Mouse (Mus musculus) kidney, embryonic 16.5 days (tissue): Measurements from ENCODE around the gene Supt20. TPM values are rescaled to one million over a fixed set of nuclear protein-coding genes. Genes with fewer than 3 reads are reported as not detected.
A peak's percentile ranks its signal among the peaks of the same experiment; 100 is the strongest.

Experiments
- ATAC-seq: fragments of 200-750 bp; cut with Nextera tagmentation; 2 replicates; pipeline ENCODE4 v1.8.0; 2017; ENCODE audit warnings: moderate TSS enrichment; ENCODE audit not compliant: low FRiP score, low TSS enrichment
- H3K27ac ChIP-seq: fragments of 300-500 bp; sonication (generic); 2 replicates; pipeline ENCODE4 v1.5.1; 2014; ENCODE audit warnings: low read length
- H3K27me3 ChIP-seq: fragments of 300-500 bp; sonication (generic); 2 replicates; pipeline ENCODE4 v1.6.1; 2014; ENCODE audit warnings: low read length, control low read depth, mixed read lengths; ENCODE audit not compliant: insufficient read depth
- H3K36me3 ChIP-seq: fragments of 300-500 bp; sonication (generic); 2 replicates; pipeline ENCODE4 v1.6.1; 2014; ENCODE audit warnings: low read length, control low read depth, mixed read lengths; ENCODE audit not compliant: insufficient read depth
- H3K4me1 ChIP-seq: fragments of 300-500 bp; sonication (generic); 2 replicates; pipeline ENCODE4 v1.6.1; 2014; ENCODE audit warnings: low read length, control low read depth, mixed read lengths; ENCODE audit not compliant: insufficient read depth
- H3K4me2 ChIP-seq: fragments of 300-500 bp; sonication (generic); replicated peaks from 2 replicates; pipeline ENCODE4 v1.6.1; 2014; ENCODE audit warnings: low read depth, low read length
- H3K4me3 ChIP-seq: fragments of 300-500 bp; sonication (generic); 2 replicates; pipeline ENCODE4 v1.5.1; 2014; ENCODE audit warnings: mild to moderate bottlenecking, low read length
- H3K9ac ChIP-seq: fragments of 300-500 bp; sonication (generic); replicated peaks from 2 replicates; pipeline ENCODE4 v1.6.1; 2014; ENCODE audit warnings: low read length
- H3K9me3 ChIP-seq: fragments of 300-500 bp; sonication (generic); 2 replicates; pipeline ENCODE4 v1.6.1; 2016; ENCODE audit warnings: low read length, control low read depth
- WGBS: fragments of 180-500 bp; shearing (Covaris S2); extraction: QIAGEN DNeasy Blood & Tissue Kit; methylation state at CpG from one replicate; pipeline ENCODE4 v1.1.7; 2014; 5-methylcytosine and 5-hydroxymethylcytosine counted together
- polyA plus RNA-seq: library from polyadenylated mRNA; unstranded; fragments of >200 nt; fragmentation: Nextera tagmentation; extraction: Ambion mirVana; gene quantifications from 2 replicates; pipeline ENCODE4 v1.2.1, GENCODE M21; 2015

Gene Supt20
- polyA plus RNA-seq, 1 experiment from 2014 or later = 110 TPM

GRCm38 (mm10) chr3:54668722-54669121 is 23.9 kb upstream of the Supt20 start:
- Histone ChIP-seq H3K9ac (no peak overlapping the region), H3K4me3 (no peak overlapping the region), H3K27me3 (no peaks in the 10 kb centered on the region), H3K4me1 (no peaks in the 10 kb centered on the region), H3K4me2 (no peak overlapping the region), H3K9me3 (no peaks in the 10 kb centered on the region), H3K27ac (no peak overlapping the region), H3K36me3 (no peaks in the 10 kb centered on the region)
- ATAC-seq = no peak
- WGBS = 85% methylated on average over 6 of the region's 6 CpGs

- Histone ChIP-seq H3K9ac (no peak overlapping the region), H3K36me3 (no peaks in the 10 kb centered on the region), H3K4me3 (no peak overlapping the region), H3K4me2 (no peak overlapping the region), H3K9me3 (no peaks in the 10 kb centered on the region), H3K27me3 (no peaks in the 10 kb centered on the region), H3K4me1 (no peaks in the 10 kb centered on the region), H3K27ac (no peak overlapping the region)
- WGBS = 89% methylated on average over 6 of the region's 6 CpGs
- no peak for ATAC-seq
Observed at GRCm38 (mm10) chr3:54669559-54669958, 23.0 kb upstream of the Supt20 start.

GRCm38 (mm10) chr3:54672111-54672510 is 20.5 kb upstream of the Supt20 start:
- WGBS = 76% methylated on average over 3 of the region's 3 CpGs

GRCm38 (mm10) chr3:54672557-54673529 is 19.8 kb upstream of the Supt20 start:
- Histone ChIP-seq H3K9ac (no peak overlapping the region), H3K27ac (no peak overlapping the region), H3K4me3 (no peak overlapping the region), H3K4me1 (no peaks in the 10 kb centered on the region), H3K4me2 (no peak overlapping the region), H3K9me3 (no peaks in the 10 kb centered on the region), H3K36me3 (no peaks in the 10 kb centered on the region), H3K27me3 (no peaks in the 10 kb centered on the region)
- WGBS = 56% methylated on average over 13 of the region's 13 CpGs
- ATAC-seq = no peak

More at GRCm38 (mm10) chr3:54672111-54672510, 20.5 kb upstream of the Supt20 start:
- no peak overlapping the region for H3K4me3 ChIP-seq
- no peak overlapping the region for H3K4me2 ChIP-seq
- no peaks in the 10 kb centered on the region for H3K4me1 ChIP-seq
- no peaks in the 10 kb centered on the region for H3K36me3 ChIP-seq
- no peak for ATAC-seq
- H3K9me3 ChIP-seq = no peaks in the 10 kb centered on the region
- H3K9ac ChIP-seq = no peak overlapping the region
- no peaks in the 10 kb centered on the region for H3K27me3 ChIP-seq
- no peak overlapping the region for H3K27ac ChIP-seq

GRCm38 (mm10) chr3:54676818-54677217 is 15.8 kb upstream of the Supt20 start:
- no peaks in the 10 kb centered on the region for H3K9me3 ChIP-seq
- H3K4me3 ChIP-seq = no peak overlapping the region
- 80% methylated on average over 2 of the region's 2 CpGs for WGBS
- no peak overlapping the region for H3K4me2 ChIP-seq
- no peak overlapping the region for H3K9ac ChIP-seq
- H3K36me3 ChIP-seq = no peaks in the 10 kb centered on the region
- peaks cover 16% of the 10 kb centered on the region; the same call in 1 of the 2 replicates for H3K4me1 ChIP-seq
- no peaks in the 10 kb centered on the region for H3K27me3 ChIP-seq
- no peak overlapping the region for H3K27ac ChIP-seq
- ATAC-seq = no peak

GRCm38 (mm10) chr3:54681310-54682204 is 11.1 kb upstream of the Supt20 start:
- no peaks in the 10 kb centered on the region for H3K27me3 ChIP-seq
- no peaks in the 10 kb centered on the region for H3K36me3 ChIP-seq
- H3K9me3 ChIP-seq = no peaks in the 10 kb centered on the region
- no peak overlapping the region for H3K4me3 ChIP-seq
- H3K9ac ChIP-seq = no peak overlapping the region
- peaks cover 17% of the 10 kb centered on the region; the same call in 1 of the 2 replicates for H3K4me1 ChIP-seq
- H3K27ac ChIP-seq = peak overlapping the region; percentile 20; the same call in 1 of the 2 replicates
- no peak overlapping the region for H3K4me2 ChIP-seq
- 32% methylated on average over 6 of the region's 6 CpGs for WGBS
- ATAC-seq = no peak; the same call in 1 of the 2 replicates

DNA sequence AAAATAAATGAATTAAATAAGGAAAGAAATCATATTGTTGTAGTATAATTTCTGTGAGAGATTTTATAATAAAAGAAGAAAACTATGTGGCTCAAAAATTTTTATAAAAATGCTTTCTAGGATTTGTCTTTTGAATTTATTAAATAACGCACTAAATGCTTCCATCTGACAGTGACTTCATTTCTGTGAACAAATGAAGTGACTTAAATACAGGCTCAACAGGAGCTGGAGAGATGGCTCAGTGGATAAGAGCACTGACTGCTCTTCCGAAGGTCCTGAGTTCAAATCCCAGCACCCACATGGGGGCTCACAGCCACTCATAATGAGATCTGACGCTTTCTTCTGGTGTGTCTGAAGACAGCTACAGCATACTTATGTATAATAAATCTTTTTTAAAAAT is 7.4 kb upstream of the Supt20 start:
- no peaks in the 10 kb centered on the region for H3K36me3 ChIP-seq
- H3K4me1 ChIP-seq = peaks cover 15% of the 10 kb centered on the region; the same call in 1 of the 2 replicates
- no peaks in the 10 kb centered on the region for H3K27me3 ChIP-seq
- H3K9me3 ChIP-seq = no peaks in the 10 kb centered on the region
- no peak overlapping the region for H3K9ac ChIP-seq
- H3K4me3 ChIP-seq = no peak overlapping the region
- H3K4me2 ChIP-seq = no peak overlapping the region
- 91% methylated on average over 3 of the region's 3 CpGs for WGBS
- ATAC-seq = no peak
- no peak overlapping the region for H3K27ac ChIP-seq

- no peaks in the 10 kb centered on the region for H3K9me3 ChIP-seq
- ATAC-seq = no peak
- no peak overlapping the region for H3K4me3 ChIP-seq
- H3K27me3 ChIP-seq = no peaks in the 10 kb centered on the region
- H3K4me2 ChIP-seq = no peak overlapping the region
- no peaks in the 10 kb centered on the region for H3K36me3 ChIP-seq
- WGBS = 73% methylated on average over 2 of the region's 2 CpGs
- no peaks in the 10 kb centered on the region for H3K4me1 ChIP-seq
- H3K27ac ChIP-seq = no peak overlapping the region
- H3K9ac ChIP-seq = no peak overlapping the region
Observed at GRCm38 (mm10) chr3:54687245-54687644, 5.4 kb upstream of the Supt20 start.

- no peaks in the 10 kb centered on the region for H3K27me3 ChIP-seq
- WGBS = 47% methylated on average over 2 of the region's 2 CpGs
- no peak for ATAC-seq
- no peak overlapping the region for H3K27ac ChIP-seq
- H3K9me3 ChIP-seq = no peaks in the 10 kb centered on the region
- H3K4me2 ChIP-seq = no peak overlapping the region
- no peak overlapping the region for H3K4me3 ChIP-seq
- no peaks in the 10 kb centered on the region for H3K36me3 ChIP-seq
- no peak overlapping the region for H3K9ac ChIP-seq
- no peaks in the 10 kb centered on the region for H3K4me1 ChIP-seq
Observed at GRCm38 (mm10) chr3:54689091-54689490, 3.5 kb upstream of the Supt20 start.
